24 mouse cellular contexts compared by ENCODE assay signal in the genomic region with DNA sequence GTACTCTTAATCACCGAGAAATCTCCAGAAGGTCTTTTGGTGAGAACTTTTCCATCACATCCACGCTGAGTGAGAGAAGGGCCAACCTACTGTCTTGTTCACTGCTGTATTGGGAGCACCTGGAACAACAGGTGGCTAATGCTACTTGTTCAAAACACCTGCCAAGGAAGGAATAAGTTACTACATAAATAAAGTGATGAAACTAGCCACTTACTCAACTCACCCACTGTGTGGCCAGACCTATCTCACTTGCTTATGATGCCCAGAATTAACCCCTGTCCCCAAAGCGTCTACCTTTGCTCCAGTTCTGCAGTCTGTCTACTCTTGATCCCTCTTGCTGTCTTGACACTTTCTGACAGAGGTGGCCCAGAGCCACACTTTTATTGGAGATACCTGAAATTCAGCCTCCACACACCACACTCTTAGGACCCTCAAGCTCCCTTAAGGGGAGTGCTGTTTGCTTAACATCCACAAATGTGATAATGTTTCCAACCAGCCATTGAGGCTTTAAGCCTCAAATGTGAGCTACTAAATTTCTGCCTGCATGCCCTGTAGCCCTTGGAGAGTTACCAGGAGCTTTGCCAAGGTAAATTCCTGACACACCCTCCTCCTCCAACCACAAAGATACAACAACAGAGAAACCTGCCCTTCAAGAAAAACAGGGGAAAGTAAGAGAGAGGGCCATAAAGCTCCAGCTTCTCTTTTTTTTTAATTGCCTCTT. TPM values are rescaled to one million over a fixed set of nuclear protein-coding genes. Genes with fewer than 3 reads are reported as not detected.
A peak's percentile ranks its signal among the peaks of the same experiment; 100 is the strongest.
DNase-seq lines count a peak whose midpoint lies in the region; ATAC-seq and TF ChIP-seq lines count a peak whose summit lies in the region.
"Had no signal": no experiment of that assay in that cellular context is flagged by ENCODE, and none has a peak within 500 bp of the region (broad histone marks: within the 10 kb centered on the region; RNA-seq: fewer than 3 reads in every experiment).

No protein-coding gene starts in this region.

- peak; percentile 20 for DNase-seq in kidney, postnatal 14 days
- peak; percentile 98 for DNase-seq in fat pad, adult 2 months (ENCODE audit: extremely low read depth, low read depth, low spot score)
- peak; percentile 77 for DNase-seq in lung, postnatal 0 days (ENCODE audit: low spot score)
- DNase-seq: adrenal gland, postnatal 14 days; cerebellum, adult 11 months; cerebellum, postnatal 25 days; embryo, embryonic 11 days; gastrocnemius, postnatal 25 days; right cerebral cortex, postnatal 25 days; thymus, postnatal 25 days had no signal

- H3K36me3 ChIP-seq in kidney, embryonic 16.5 days (ENCODE audit: insufficient read depth, low read length): no peaks in the 10 kb centered on the region
- H3K36me3 ChIP-seq in lung, postnatal 0 days (ENCODE audit: insufficient read depth, low read length): no peaks in the 10 kb centered on the region
- H3K36me3 ChIP-seq in stomach, embryonic 15.5 days: no peaks in the 10 kb centered on the region
- no peaks in the 10 kb centered on the region for H3K36me3 ChIP-seq in neural tube, embryonic 15.5 days
- no peaks in the 10 kb centered on the region for H3K36me3 ChIP-seq in heart, embryonic 11.5 days (ENCODE audit: control insufficient read depth, insufficient read depth, low read length)
- H3K36me3 ChIP-seq: hindbrain, embryonic 12.5 days; liver, embryonic 15.5 days had no signal

- H3K4me1 ChIP-seq in kidney, embryonic 16.5 days (ENCODE audit: insufficient read depth, low read length): no peaks in the 10 kb centered on the region
- H3K4me1 ChIP-seq in lung, postnatal 0 days (ENCODE audit: insufficient read depth, low read depth, low read length): no peaks in the 10 kb centered on the region
- no peaks in the 10 kb centered on the region for H3K4me1 ChIP-seq in stomach, embryonic 15.5 days
- H3K4me1 ChIP-seq in neural tube, embryonic 15.5 days: no peaks in the 10 kb centered on the region
- no peaks in the 10 kb centered on the region for H3K4me1 ChIP-seq in heart, embryonic 11.5 days (ENCODE audit: control insufficient read depth, insufficient read depth, low read length)
- H3K4me1 ChIP-seq: hindbrain, embryonic 12.5 days; liver, embryonic 15.5 days had no signal

- 89% methylated on average over 3 of the region's 3 CpGs for WGBS in kidney, embryonic 16.5 days
- 53% methylated on average over 3 of the region's 3 CpGs for WGBS in lung, postnatal 0 days
- WGBS in stomach, embryonic 15.5 days: 79% methylated on average over 3 of the region's 3 CpGs
- 76% methylated on average over 3 of the region's 3 CpGs for whole genome bisulfite sequencing in neural tube, embryonic 15.5 days
- 71% methylated on average over 3 of the region's 3 CpGs for WGBS in heart, embryonic 11.5 days (ENCODE audit: insufficient replicate concordance)

- TF ChIP-seq CTCF in lung, postnatal 0 days (IDR thresholded peaks at IDR 0.05): no peak

- no peak overlapping the region for H3K4me2 ChIP-seq in kidney, embryonic 16.5 days (replicated peaks; ENCODE audit: low read depth, low read length)
- H3K4me2 ChIP-seq in lung, postnatal 0 days (replicated peaks; ENCODE audit: low read depth, low read length): no peak overlapping the region
- H3K4me2 ChIP-seq in stomach, embryonic 15.5 days: no peak overlapping the region
- H3K4me2 ChIP-seq in neural tube, embryonic 15.5 days: no peak overlapping the region
- H3K4me2 ChIP-seq in heart, embryonic 11.5 days: no peak overlapping the region
- H3K4me2 ChIP-seq: hindbrain, embryonic 12.5 days; liver, embryonic 15.5 days had no signal

- no peaks in the 10 kb centered on the region for H3K27me3 ChIP-seq in kidney, embryonic 16.5 days (ENCODE audit: insufficient read depth, low read length)
- no peaks in the 10 kb centered on the region for H3K27me3 ChIP-seq in lung, postnatal 0 days (replicated peaks; ENCODE audit: insufficient read depth, low read length)
- no peaks in the 10 kb centered on the region for H3K27me3 ChIP-seq in stomach, embryonic 15.5 days (replicated peaks)
- no peaks in the 10 kb centered on the region for H3K27me3 ChIP-seq in neural tube, embryonic 15.5 days (replicated peaks)
- H3K27me3 ChIP-seq in heart, embryonic 11.5 days (ENCODE audit: control insufficient read depth, insufficient read depth, low read length): no peaks in the 10 kb centered on the region
- H3K27me3 ChIP-seq: hindbrain, embryonic 12.5 days; liver, embryonic 15.5 days had no signal

- TF ChIP-seq EP300 in lung, postnatal 0 days (IDR thresholded peaks at IDR 0.05): no peak

- H3K27ac ChIP-seq in kidney, embryonic 16.5 days (ENCODE audit: low read length): no peak overlapping the region
- peak overlapping the region; percentile 3 for H3K27ac ChIP-seq in lung, postnatal 0 days (ENCODE audit: low read length)
- H3K27ac ChIP-seq in stomach, embryonic 15.5 days: peak overlapping the region; percentile 62
- H3K27ac ChIP-seq in neural tube, embryonic 15.5 days (replicated peaks): no peak overlapping the region
- H3K27ac ChIP-seq in heart, embryonic 11.5 days (ENCODE audit: low read depth, low read length): no peak overlapping the region
- H3K27ac ChIP-seq: hindbrain, embryonic 12.5 days; liver, embryonic 15.5 days had no signal

- no peak for ATAC-seq in kidney, embryonic 16.5 days (ENCODE audit: low FRiP score, low TSS enrichment)
- peak; percentile 79 for ATAC-seq in lung, postnatal 0 days
- no peak for ATAC-seq in stomach, embryonic 15.5 days (ENCODE audit: insufficient read depth, low FRiP score, low read depth)
- ATAC-seq in neural tube, embryonic 15.5 days (ENCODE audit: low FRiP score): no peak
- ATAC-seq in heart, embryonic 11.5 days (replicated peaks; ENCODE audit: insufficient number of reproducible peaks, low FRiP score, low TSS enrichment): no peak
- ATAC-seq: forebrain, embryonic 14.5 days; inflammation-experienced regulatory T-cells, adult 6 months; midbrain, embryonic 16.5 days had no signal

- H3K9me3 ChIP-seq in kidney, embryonic 16.5 days (ENCODE audit: low read length): no peaks in the 10 kb centered on the region
- H3K9me3 ChIP-seq in lung, postnatal 0 days (ENCODE audit: low read length): no peaks in the 10 kb centered on the region
- no peaks in the 10 kb centered on the region for H3K9me3 ChIP-seq in stomach, embryonic 15.5 days
- no peaks in the 10 kb centered on the region for H3K9me3 ChIP-seq in neural tube, embryonic 15.5 days (replicated peaks)
- H3K9me3 ChIP-seq in heart, embryonic 11.5 days (replicated peaks; ENCODE audit: control insufficient read depth, low read length): no peaks in the 10 kb centered on the region
- H3K9me3 ChIP-seq: hindbrain, embryonic 12.5 days; liver, embryonic 15.5 days had no signal

- H3K4me3 ChIP-seq in kidney, embryonic 16.5 days (ENCODE audit: low read length): no peak overlapping the region
- no peak overlapping the region for H3K4me3 ChIP-seq in lung, postnatal 0 days (ENCODE audit: low read depth, low read length)
- H3K4me3 ChIP-seq in stomach, embryonic 15.5 days (replicated peaks): no peak overlapping the region
- H3K4me3 ChIP-seq in neural tube, embryonic 15.5 days (replicated peaks): no peak overlapping the region
- no peak overlapping the region for H3K4me3 ChIP-seq in heart, embryonic 11.5 days (ENCODE audit: low read depth, low read length)
- H3K4me3 ChIP-seq: hindbrain, embryonic 12.5 days; liver, embryonic 15.5 days had no signal

- no peak overlapping the region for H3K9ac ChIP-seq in kidney, embryonic 16.5 days (replicated peaks; ENCODE audit: low read length)
- no peak overlapping the region for H3K9ac ChIP-seq in lung, postnatal 0 days (replicated peaks; ENCODE audit: low read depth)
- H3K9ac ChIP-seq in stomach, embryonic 15.5 days: no peak overlapping the region
- H3K9ac ChIP-seq in neural tube, embryonic 15.5 days (replicated peaks): no peak overlapping the region
- H3K9ac ChIP-seq in heart, embryonic 11.5 days (ENCODE audit: low read depth, low read length): no peak overlapping the region
- H3K9ac ChIP-seq: hindbrain, embryonic 12.5 days; liver, embryonic 15.5 days had no signal

RNA-seq across cellular contexts. Expression of a gene that starts 16.1 kb away (rescaled TPM):
- not detected in 2 replicates for polyA plus RNA-seq in kidney, embryonic 16.5 days (2015; fragmentation: Nextera tagmentation; extraction: Ambion mirVana)
- polyA plus RNA-seq in lung, postnatal 0 days (2015; fragmentation: Nextera tagmentation; extraction: Ambion mirVana): 0.06 and 0.12 TPM in 2 replicates
- polyA plus RNA-seq in stomach, embryonic 15.5 days (2015; fragmentation: Nextera tagmentation; extraction: Ambion mirVana): 0.09 TPM in 1 of 2 replicates, not detected in the other
- polyA plus RNA-seq in neural tube, embryonic 15.5 days (2015; fragmentation: Nextera tagmentation; extraction: Ambion mirVana): 0.36 and 0.52 TPM in 2 replicates
- polyA plus RNA-seq in heart, embryonic 11.5 days (2014; fragmentation: Nextera tagmentation; extraction: Ambion mirVana): not detected in 2 replicates
- polyA plus RNA-seq: heart, postnatal 0 days; inflammation-experienced regulatory T-cells, adult 6 months; kidney, embryonic 14.5 days; liver, embryonic 15.5 days had no signal

RNA-seq across cellular contexts. Expression of a gene that starts 35.7 kb away (rescaled TPM):
- not detected in 2 replicates for polyA plus RNA-seq in kidney, embryonic 16.5 days (2015; fragmentation: Nextera tagmentation; extraction: Ambion mirVana)
- 0.08 and 0.10 TPM in 2 replicates for polyA plus RNA-seq in lung, postnatal 0 days (2015; fragmentation: Nextera tagmentation; extraction: Ambion mirVana)
- not detected in 2 replicates for polyA plus RNA-seq in stomach, embryonic 15.5 days (2015; fragmentation: Nextera tagmentation; extraction: Ambion mirVana)
- not detected in 2 replicates for polyA plus RNA-seq in neural tube, embryonic 15.5 days (2015; fragmentation: Nextera tagmentation; extraction: Ambion mirVana)
- 0.27 TPM in 1 of 2 replicates, not detected in the other for polyA plus RNA-seq in heart, embryonic 11.5 days (2014; fragmentation: Nextera tagmentation; extraction: Ambion mirVana)
- polyA plus RNA-seq: brain, embryonic 14.5 days; forebrain, embryonic 14.5 days; heart, postnatal 0 days; hindbrain, embryonic 12.5 days; inflammation-experienced regulatory T-cells, adult 6 months; kidney, embryonic 14.5 days; limb, embryonic 14.5 days; liver, embryonic 15.5 days; midbrain, embryonic 16.5 days; testis, adult 2 months had no signal

Comparison
In these comparisons a context has a peak if more than half of its experiments do, and no peak if none do; other contexts are left out.
1. DNase-seq: peak in every context shown above with its lines; median percentile 98 in fat pad, adult 2 months; 77 in lung, postnatal 0 days; 20 in kidney, postnatal 14 days.
2. H3K27ac ChIP-seq: peak in lung, postnatal 0 days (single experiment) and stomach, embryonic 15.5 days (single experiment); none in kidney, embryonic 16.5 days (single experiment), neural tube, embryonic 15.5 days (single experiment) and heart, embryonic 11.5 days (single experiment).